Mouse (Mus musculus) megakaryocyte-erythroid progenitor cell, adult 5-6 weeks (primary cell): ENCODE data around the gene N4bp1. TPM values are rescaled to one million over a fixed set of nuclear protein-coding genes. Genes with fewer than 3 reads are reported as not detected.

ENCODE experiments used
- ATAC-seq: replicated peaks from 2 replicates; pipeline ENCODE4 v1.8.0; 2016; ENCODE audit warnings: mild to moderate bottlenecking, inconsistent platforms; ENCODE audit not compliant: severe bottlenecking, poor library complexity, low FRiP score, low TSS enrichment
- total RNA-seq, 2 experiments: library from RNA; stranded (forward) in 1 of 2; stranded (reverse) in 1 of 2; fragments of 200-1000, 215-1000 nt in 1 of 2; fragments of >200 nt in 1 of 2; fragmentation: Nextera tagmentation in 1 of 2; gene quantifications; 2 replicates each; pipeline ENCODE4 v1.2.3; 2014 to 2017

The N4bp1 gene
- total RNA-seq, 2 experiments from 2014 or later: 14.5 to 15.9 TPM

DNA sequence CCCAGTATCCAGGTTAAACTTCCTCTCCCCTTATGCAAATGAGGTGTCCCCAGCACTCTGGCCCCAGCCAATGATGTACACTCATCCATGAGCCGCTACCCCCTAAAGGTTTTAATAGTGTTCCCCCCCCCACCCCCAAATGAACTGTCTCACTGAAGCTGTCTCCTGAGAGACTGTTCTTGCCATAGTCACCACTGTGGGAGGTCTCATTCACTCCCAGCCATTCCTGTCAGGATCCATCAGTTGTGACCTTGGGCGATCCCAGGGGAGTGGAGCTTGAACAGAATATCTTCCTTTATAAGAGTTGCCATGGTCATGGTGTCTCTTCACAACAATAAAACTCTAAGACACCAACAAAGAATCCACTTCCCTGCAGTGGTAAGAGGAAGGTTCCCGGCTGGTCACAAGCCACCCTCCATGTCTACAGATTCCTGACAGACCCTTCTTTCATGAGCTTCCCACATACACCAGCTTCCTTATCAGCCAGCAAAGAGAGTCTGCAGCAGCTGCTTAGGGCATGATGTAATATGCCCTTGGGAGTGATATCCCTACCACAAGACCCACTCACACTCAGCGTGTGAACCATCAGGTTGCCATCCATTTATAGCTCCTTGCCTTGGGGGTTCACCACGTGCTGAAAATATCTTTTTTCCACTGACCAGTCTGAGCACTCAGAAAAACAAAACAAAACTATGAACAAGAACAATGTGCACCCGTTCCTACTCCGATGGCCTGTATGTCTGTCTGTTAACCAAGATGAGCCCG is 50.4 kb downstream of the N4bp1 start:
- ATAC-seq: no peak

DNA sequence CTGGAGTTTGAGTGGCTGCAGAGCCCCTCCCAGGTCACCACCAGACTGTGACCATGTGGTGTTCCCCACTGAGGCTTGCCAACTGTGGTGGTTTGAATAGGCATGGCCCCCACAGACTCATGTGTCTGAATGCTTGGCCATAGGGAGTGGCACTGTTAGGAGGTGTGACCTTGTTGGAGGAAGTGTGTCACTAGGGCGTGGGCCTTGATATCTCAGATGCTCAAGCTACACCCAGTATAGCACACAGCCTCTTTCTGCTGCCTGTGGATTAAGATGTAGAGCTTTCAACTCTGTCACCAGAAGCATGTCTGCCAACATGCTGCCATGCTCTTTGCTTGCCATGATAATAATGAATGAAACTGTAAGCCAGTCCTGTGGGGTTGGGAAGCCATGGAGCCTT is 51.1 kb downstream of the N4bp1 start:
- ATAC-seq: no peak

DNA sequence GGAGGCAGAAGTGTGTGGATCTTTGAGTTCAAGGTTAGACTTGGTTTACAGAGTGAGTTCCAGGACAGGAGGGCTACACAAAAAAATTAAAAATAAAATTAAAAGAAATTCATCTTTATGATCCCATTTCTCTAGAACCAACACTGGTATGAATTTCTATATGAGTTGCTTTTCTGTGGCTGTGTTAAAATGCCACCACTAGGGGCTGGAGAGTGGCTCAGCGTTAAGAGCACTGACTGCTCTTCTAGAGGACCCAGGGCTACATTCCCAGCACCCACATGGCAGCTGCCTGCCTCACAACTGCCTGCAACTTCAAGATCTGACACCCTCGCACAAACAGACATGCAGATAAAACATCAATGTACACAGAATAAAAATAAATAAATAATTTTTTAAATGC is 56.1 kb downstream of the N4bp1 start:
- 0 out of 2 replicates have a peak, but pooled peaks have one; percentile 36 for ATAC-seq

DNA sequence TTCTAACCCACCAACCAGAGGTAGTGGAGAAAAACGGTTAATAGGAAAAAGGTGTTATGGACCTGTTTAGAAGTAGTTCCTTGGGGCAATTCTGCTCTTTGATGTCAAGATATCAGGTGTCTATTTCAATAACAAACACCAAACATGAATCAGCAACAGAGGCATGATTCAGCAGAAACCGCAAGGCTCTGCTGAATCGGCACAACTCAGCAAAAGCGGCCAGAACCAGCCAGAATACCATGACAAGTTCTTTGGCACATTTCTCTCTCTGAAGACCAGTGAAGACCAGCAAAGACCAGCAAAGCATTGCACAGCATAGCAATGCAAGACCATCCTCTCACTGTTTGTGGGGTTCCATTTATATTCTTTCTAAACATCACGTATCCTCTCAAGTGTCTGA is 57.9 kb downstream of the N4bp1 start:
- ATAC-seq: no peak

DNA sequence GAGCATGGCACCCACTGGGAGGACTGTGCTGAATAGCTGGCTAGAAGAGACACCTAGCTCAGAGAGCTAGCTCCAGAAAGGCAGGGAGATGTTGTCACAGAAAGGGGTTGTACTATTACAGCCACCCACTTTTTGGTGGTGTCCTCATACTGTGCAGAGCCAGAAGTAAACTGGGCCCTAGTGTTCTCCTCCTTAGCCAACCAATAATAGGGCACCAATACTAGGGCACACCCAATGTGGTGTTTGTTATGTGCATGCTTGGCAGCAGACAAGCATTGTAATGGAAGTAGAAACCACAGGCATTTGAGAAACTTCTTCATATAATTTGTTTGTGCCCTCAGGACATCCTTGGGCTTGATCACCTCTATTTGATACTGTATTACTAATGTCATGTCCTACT is 58.5 kb downstream of the N4bp1 start:
- ATAC-seq: no peak

DNA sequence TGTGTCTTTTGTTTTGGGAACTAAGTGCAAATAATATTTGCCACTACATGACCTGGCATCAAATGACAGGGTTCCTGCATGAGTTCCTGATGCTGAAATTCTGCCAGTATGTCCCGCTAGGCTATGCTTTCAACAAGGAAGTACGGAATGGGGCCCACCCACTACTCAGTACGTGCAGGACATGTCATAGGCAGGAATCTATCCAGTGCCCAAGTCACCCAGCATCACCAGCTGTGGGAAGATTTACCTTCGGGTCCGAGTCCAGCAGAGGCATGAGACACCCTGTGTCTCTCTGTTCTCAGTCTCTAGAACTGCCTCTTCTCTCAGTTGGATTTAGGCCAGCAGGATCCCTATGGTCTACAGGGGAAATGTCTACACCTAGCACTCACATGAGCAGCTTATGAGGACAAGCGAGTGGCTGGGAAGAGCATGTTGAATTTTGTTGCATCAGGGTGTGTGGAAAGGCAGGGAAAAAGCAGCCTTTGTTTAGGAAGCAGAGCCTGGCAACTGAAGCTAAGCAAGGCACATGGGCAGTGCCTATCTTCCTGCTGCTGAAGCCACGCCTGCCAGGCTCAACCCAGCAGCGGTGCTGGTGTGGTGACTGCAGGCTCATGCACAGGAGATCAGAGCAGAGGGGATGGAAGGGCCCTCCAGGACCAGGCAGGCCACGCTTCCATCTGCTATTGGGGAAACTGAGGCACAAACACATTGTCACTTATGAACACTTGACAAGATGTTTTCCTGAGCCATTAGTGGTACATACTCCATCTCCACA is 59.2 kb downstream of the N4bp1 start:
- ATAC-seq: peak; percentile 85

DNA sequence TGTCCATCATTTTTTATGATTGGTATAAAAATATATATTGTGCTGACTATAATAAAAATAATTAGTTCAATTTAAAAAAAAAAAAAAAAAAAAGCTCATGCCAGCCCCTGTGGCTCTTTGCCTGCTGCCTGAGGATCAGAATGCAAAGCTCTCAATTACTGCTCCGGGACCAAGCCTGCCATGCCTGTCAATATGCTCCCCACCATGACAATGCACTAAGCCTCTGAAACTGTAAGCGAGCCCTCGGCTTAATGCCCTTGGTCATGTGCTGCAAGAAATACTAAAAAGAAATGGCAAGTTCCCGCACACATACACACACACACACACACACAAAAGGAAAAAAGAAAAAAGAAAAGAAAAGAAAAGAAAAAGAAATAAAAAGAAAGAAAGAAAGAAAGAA is 60.3 kb downstream of the N4bp1 start:
- no peak for ATAC-seq

DNA sequence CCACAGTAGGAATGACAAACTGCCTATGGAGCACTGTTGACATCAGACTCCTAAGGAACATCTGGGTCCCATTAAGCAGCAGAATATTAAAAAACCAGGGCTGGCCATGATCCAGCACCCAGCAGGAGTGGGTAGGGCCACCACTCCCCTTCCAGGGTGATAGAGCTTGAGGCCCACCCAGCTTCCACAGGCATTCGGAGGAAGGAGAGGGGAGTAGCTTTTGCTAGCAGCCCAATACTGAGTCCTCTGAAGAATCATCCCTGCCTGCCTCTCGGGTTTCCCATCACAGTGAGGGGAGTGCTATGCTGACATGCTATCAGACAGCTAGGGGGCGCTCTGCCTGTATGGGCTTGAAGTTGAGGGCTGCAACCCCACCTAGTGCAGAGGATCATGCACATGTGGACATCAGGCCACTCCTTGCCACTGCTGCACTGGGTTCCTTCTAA is 64.3 kb downstream of the N4bp1 start:
- ATAC-seq: peak; percentile 92

DNA sequence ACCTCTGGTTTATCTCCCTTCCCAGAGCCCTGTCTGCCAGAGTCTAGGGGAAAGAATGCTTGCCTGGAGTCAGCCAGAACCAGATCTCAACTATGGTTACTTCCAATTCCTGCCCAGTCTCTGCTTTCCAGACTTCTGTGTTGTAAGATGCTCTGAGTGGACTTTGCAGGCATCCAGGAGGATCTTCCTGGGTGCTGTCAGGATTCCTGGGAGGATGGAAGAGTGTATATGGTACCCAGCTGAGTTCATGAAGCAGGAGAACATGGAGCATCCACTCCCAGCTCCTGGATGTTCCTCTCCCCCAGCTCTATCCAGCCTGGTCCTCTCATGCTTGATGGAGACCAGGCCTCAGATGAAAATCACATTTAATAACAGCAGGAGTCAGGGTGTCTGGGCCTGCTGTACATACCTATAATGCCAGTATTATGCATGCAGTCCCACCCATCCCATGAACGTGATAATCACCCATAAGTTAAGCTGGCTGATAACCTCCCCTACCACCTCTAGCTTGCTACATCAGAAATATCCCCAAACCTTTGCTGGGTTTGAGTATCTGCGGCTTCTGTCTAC is 64.8 kb downstream of the N4bp1 start:
- ATAC-seq: 0 out of 2 replicates have a peak, but pooled peaks have one; percentile 20

DNA sequence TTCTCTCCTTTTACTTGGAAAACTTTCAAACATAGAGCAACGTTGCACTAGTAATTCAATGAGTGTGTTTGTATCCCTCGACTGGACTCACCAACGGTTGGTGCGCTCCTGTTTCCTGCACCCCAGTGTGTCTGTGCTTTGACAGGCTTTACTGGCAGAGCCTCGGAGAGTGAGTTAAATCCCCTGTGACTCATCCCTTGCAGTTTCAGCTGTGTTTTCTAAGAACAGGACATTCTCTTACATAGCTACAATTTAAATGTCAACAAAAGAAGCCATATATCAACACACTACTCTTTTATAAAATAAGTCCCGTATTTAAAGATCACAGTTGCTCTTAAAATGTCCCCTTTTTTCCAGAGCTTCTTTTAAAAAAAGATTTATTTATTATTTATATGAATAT is 65.6 kb downstream of the N4bp1 start:
- no peak for ATAC-seq

DNA sequence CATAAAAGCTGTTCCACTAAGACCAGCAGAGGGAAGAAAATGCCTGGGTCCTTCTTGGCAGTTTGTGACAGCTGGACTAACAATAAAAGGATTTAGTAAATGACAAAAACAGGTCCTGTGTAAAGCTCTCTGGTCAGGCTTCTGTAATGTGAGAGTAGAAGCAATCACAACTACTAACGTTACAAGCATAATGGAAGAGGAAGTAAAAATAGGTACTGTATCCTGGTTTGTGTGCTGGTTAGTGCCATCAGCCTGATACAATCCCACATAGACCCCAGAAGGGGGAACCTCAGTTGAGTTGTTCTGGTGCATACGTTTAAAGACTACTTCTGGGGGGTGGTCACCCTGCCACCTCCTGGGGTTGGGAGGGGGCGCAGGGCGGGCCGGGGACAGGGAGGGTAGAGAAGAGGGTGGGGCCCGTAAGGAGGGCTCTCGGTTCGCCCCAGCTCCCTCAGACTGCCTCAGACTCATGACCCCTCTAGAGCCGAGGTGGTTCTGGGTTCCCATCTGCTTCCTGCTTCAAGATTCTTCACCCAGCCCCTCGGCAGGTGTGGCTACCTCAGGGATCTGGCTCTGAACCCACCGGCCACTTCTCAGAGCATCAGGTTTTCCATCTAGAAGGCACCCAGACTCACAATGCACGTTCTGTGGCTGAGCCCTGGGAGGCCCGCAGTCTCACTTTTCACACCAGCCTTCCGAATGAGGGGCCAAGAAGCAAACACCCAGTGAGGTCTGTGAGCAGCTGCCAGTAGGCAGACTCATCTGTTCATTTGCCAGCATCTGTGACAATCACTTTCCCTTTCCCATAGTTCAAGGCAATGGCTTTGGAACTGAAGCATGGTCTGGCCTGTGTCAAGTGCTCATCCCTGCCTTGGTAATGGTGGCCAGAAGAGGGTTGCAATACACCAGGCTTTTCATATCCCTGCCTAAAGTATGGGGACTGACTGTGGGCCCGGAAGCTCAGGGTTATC is 75.8 kb downstream of the N4bp1 start:
- no peak for ATAC-seq

DNA sequence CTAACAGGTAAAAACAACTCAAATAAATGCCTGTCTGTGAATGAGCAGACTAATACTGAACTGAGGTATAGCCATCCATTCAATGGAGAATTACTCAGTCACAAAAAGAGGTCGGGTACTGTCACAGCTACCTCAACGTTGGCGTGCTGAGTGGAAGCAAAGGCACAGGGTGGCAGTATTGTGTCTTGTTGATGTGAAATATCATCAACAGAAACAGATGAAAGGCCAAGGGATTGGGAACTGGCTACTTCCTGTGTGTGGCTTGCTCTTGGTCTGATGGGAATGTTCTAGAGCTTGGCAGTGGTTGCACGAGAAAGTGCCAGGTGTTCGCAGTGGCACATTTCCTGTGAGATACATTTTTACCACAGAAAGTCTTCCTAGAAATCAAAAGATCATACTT is 76.8 kb downstream of the N4bp1 start:
- ATAC-seq: no peak

DNA sequence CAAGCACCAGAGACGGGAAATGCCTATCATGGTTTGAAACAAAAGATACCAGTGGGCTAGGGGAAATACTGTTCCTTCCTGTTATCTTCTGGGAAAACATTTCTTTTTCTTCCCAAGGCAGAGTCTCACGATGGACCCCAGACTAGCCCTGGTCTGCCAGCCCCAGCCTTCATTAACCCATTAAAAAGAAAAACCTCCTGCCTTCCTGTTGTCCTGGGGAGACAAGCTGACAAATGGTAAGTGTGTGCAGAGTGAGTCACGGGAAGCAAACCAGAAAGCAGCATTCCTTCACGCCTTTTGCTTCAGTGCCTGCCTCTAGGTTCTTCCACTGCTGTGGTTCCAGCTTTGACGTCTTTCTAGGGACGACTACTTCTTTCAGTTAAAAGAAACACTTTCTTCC is 83.1 kb downstream of the N4bp1 start:
- ATAC-seq: no peak

DNA sequence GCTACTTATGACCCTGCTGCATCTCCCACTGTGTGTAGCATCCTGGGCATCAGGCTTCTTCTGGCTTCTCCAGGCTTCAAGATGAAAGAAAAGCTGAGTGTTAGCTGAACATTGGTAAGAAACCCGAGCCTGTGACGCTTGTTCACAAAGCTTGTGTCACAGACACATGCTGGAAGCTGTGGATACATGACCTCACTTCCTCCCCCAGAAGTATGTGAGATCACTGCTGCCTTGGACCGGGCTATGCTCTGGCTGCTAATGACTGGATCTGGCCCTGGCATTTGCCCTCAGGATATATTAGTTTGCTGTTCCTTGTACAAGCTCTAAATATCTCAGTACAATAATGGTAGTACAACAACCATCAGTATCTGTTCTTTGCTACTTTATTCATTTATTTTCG is 84.1 kb downstream of the N4bp1 start:
- ATAC-seq: no peak

DNA sequence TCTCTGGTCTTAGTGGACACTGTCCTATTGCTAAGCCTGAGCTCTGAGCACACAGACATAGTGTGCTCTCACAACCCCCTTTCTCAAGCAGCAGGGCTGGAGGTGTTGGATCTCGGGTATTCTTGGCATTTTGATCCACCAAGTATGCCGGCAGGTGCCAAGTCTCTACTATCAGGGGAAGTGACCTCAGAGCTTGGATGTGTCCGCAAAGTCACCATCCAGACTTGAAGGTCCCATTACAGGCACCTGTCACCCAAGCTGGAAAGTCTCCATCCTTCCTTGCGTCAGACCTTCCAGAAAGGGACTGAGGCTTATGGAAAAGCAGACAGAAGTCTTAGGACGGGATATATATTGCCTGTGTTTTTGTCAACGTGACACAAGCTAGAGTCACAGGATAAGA is 86.9 kb downstream of the N4bp1 start:
- ATAC-seq: no peak

DNA sequence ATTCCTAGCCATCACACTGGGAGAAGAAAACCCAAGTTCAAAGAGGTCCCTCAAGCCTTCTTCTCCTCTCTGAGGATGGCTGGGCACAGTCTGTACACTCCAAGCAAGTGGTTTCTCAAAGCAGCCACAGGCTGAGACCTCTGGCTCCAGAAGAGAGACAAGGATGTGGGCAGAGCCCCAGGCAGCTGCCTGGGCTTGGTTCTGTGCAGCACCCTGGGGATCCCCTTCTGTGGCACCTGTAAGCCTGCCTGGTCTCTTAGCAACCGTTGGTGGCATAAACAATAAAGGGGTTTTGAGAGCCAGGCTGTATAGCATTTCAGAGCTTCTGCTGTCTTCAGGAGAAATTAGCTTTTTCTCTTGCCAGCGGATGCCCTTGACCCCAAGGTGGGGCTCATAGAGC is 87.4 kb downstream of the N4bp1 start:
- no peak for ATAC-seq

DNA sequence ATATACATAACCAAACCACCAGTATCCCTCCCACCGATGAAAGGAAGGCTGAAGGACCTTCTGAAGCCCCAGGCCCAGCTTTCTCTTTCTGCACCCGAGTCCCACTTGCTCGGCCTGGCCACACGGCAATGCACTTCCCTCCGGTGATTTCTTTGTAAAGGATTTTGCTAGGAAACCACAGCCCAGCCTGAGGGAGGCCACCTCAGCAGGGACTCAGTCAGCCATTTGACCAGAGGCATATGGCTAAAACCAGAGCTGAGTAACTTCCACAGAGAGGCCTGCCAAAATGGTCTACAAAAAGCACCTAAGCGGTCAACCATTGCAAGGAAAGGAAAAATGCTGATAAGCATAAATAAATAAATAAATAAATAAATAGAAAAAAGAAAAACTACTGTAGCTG is 90.3 kb downstream of the N4bp1 start:
- ATAC-seq: no peak

DNA sequence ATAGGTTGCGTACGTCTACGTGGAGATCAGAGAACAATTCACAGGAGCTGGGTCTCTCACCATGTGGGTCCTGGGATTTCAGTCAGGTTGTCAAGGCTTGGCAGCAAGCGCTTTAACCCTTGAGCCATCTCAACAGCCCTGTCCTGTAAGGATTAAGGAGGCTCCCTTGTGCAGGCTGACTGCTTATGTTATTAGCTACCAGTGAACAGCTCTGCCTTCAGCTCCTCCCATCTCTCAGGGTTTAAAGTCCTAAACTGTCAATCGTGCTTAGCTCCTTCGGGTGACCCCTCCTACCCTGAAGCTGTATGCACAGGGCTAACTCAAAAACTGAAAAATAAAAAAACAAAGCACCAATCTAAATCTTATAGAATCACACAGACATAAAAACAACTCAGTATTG is 93.5 kb downstream of the N4bp1 start:
- ATAC-seq: no peak

DNA sequence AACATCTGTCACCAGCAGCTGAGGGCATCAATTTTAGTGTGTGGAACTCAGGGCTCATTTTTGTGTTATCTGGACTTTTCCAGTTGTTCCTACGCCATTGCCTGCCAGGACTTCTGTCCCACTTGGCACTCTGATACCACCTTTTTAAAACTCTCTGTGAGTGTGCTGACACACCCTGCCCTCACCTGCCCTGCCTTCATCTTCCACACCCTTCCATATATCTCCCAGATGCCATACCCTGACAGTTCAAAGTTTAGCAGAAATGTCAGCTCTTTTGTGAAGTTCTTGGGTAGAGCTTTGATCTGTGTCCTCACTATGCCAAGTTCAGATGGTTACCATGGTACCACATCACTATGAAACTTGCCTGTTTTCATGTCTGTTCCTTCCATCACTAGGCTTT is 95.5 kb downstream of the N4bp1 start:
- ATAC-seq: no peak
